Comparison of ENCODE assay signal across 29 mouse cellular contexts in genomic region chr14:29191426-29191825, GRCm38 (mm10).
DNase-seq lines count a peak whose midpoint lies in the region; ATAC-seq and TF ChIP-seq lines count a peak whose summit lies in the region.
"Had no signal": no experiment of that assay in that cellular context is flagged by ENCODE, and none has a peak within 500 bp of the region (broad histone marks: within the 10 kb centered on the region; RNA-seq: fewer than 3 reads in every experiment).

No protein-coding gene starts in this region.

- no peaks in the 10 kb centered on the region for H3K36me3 ChIP-seq in intestine, embryonic 16.5 days (ENCODE audit: control insufficient read depth, insufficient read depth, low read length)
- H3K36me3 ChIP-seq: embryonic facial prominence, embryonic 13.5 days; embryonic facial prominence, embryonic 15.5 days; forebrain, embryonic 15.5 days; G1E had no signal

- no peak for TF ChIP-seq CTCF in layer of hippocampus, adult 2 months (conservative IDR thresholded peaks at IDR 0.05)

- no peak for ATAC-seq in intestine, embryonic 16.5 days
- ATAC-seq: activated CD4-positive, CD25-positive, alpha-beta regulatory T cell, adult 4 months; CD4-positive, CD25-positive, alpha-beta regulatory T cell, adult 4 months; forebrain, embryonic 13.5 days; forebrain, embryonic 15.5 days; forebrain, postnatal 0 days; Patski had no signal

- H3K4me2 ChIP-seq in intestine, embryonic 16.5 days (ENCODE audit: low read depth, low read length) = no peak overlapping the region
- H3K4me2 ChIP-seq: embryonic facial prominence, embryonic 13.5 days; embryonic facial prominence, embryonic 15.5 days; forebrain, embryonic 13.5 days; forebrain, embryonic 15.5 days had no signal

- no peaks in the 10 kb centered on the region for H3K27me3 ChIP-seq in intestine, embryonic 16.5 days (replicated peaks; ENCODE audit: control insufficient read depth, insufficient read depth, low read length)
- H3K27me3 ChIP-seq: CH12.LX; embryonic facial prominence, embryonic 13.5 days; embryonic facial prominence, embryonic 15.5 days; forebrain, embryonic 13.5 days; forebrain, embryonic 15.5 days; Patski had no signal

- no peaks in the 10 kb centered on the region for H3K9me3 ChIP-seq in intestine, embryonic 16.5 days (ENCODE audit: control insufficient read depth, low read length)
- H3K9me3 ChIP-seq: embryonic facial prominence, embryonic 13.5 days; embryonic facial prominence, embryonic 15.5 days; forebrain, embryonic 13.5 days; forebrain, embryonic 15.5 days had no signal

- H3K4me1 ChIP-seq in intestine, embryonic 16.5 days (ENCODE audit: control insufficient read depth, insufficient read depth, low read length) = no peaks in the 10 kb centered on the region
- H3K4me1 ChIP-seq: embryonic facial prominence, embryonic 13.5 days; embryonic facial prominence, embryonic 15.5 days; forebrain, embryonic 13.5 days; forebrain, embryonic 15.5 days had no signal

- H3K9ac ChIP-seq in intestine, embryonic 16.5 days (ENCODE audit: low read depth, low read length) = no peak overlapping the region
- H3K9ac ChIP-seq: embryonic facial prominence, embryonic 13.5 days; embryonic facial prominence, embryonic 15.5 days; forebrain, embryonic 13.5 days; forebrain, embryonic 15.5 days; forebrain, postnatal 0 days had no signal

- H3K4me3 ChIP-seq in layer of hippocampus, adult 2 months = no peak overlapping the region
- no peak overlapping the region for H3K4me3 ChIP-seq in intestine, embryonic 16.5 days (ENCODE audit: low read length)
- H3K4me3 ChIP-seq: embryonic facial prominence, embryonic 13.5 days; embryonic facial prominence, embryonic 15.5 days; erythroblast, embryonic 14.5 days; forebrain, embryonic 13.5 days; forebrain, embryonic 15.5 days had no signal

- DNase-seq in layer of hippocampus, adult 2 months (ENCODE audit: low spot score in 2 of 2) = no peak
- DNase-seq in layer of hippocampus, adult 18-20 months (ENCODE audit: low spot score in 2 of 2) = no peak
- DNase-seq in 3T3-L1 (ENCODE audit: low read depth, low spot score) = peak; percentile 2
- DNase-seq in brain, adult 2 months (ENCODE audit: low read depth, low spot score) = peak; percentile 64
- DNase-seq in fat pad, adult 2 months (ENCODE audit: extremely low read depth, low read depth, low spot score) = peak; percentile 88
- DNase-seq in cerebellum, postnatal 10 days = no peak
- no peak for DNase-seq in retina, embryonic 14.5 days (ENCODE audit: low spot score)
- DNase-seq: adrenal gland, adult 8-10 months; adrenal gland, postnatal 14 days; adrenal gland, postnatal 36 days; B cell, adult 2 months; cerebellum, adult 11 months; cerebellum, adult 18-20 months; cerebellum, adult 8-10 months; cerebellum, adult 9-11 months; cerebellum, postnatal 25 days; embryo, embryonic 11 days; forebrain, postnatal 0 days had no signal

- H3K27ac ChIP-seq in layer of hippocampus, adult 2 months = peak overlapping the region; percentile 4; the same call in 1 of the 2 replicates
- no peak overlapping the region for H3K27ac ChIP-seq in intestine, embryonic 16.5 days (ENCODE audit: low read length)
- H3K27ac ChIP-seq: embryonic facial prominence, embryonic 13.5 days; embryonic facial prominence, embryonic 15.5 days; forebrain, embryonic 13.5 days; forebrain, embryonic 15.5 days had no signal

- WGBS in intestine, embryonic 16.5 days = 90% methylated on average over 3 of the region's 3 CpGs

Comparison
In these comparisons a context has a peak if more than half of its experiments do, and no peak if none do; other contexts are left out.
1. DNase-seq: peak in 3T3-L1 (single experiment), brain, adult 2 months (single experiment) and fat pad, adult 2 months (single experiment); none in layer of hippocampus, adult 2 months (0 of 2), layer of hippocampus, adult 18-20 months (0 of 2), cerebellum, postnatal 10 days (0 of 2) and retina, embryonic 14.5 days (single experiment).